Mouse (Mus musculus) stomach, postnatal 0 days (tissue): ENCODE results near the gene Wipf1.

ENCODE experiments used
- CTCF ChIP-seq: IDR thresholded peaks from 2 replicates; pipeline ENCODE4 v1.5.1; 2016; ENCODE audit warnings: antibody characterized with exemption, low read depth, mild to moderate bottlenecking, moderate library complexity
- EP300 ChIP-seq: optimal IDR thresholded peaks from 2 replicates; pipeline ENCODE3; 2016; ENCODE audit warnings: antibody characterized with exemption

- TF ChIP-seq EP300 (no peak), CTCF (no peak)
These were observed 89.2 kb downstream of the Wipf1 start for GRCm38 (mm10) chr2:73440319-73440718.
